Comparison of ENCODE assay signal across 12 mouse cellular contexts in the genomic region with DNA sequence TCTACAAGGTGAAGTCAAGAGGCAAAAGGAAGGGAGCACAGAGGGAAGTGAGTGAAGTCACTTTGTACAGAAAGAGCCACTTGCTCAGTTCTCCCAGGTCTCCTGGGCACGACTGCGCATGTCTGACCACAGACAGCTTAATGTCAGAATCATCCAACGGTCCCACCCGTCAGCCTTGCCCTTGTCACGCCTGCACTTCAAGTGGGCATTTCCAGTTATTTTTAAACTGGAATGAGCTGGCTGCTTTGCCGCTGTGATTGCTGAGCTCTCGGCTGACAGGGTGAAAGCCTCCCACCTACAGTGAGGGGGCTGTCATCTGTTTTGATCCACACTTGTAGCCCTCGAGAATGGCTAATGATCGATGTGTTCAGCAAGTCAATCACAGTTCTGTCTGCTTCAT.
DNase-seq lines count a peak whose midpoint lies in the region; ATAC-seq lines count a peak whose summit lies in the region.
"Had no signal": no experiment of that assay in that cellular context is flagged by ENCODE, and none has a peak within 500 bp of the region (broad histone marks: within the 10 kb centered on the region; RNA-seq: fewer than 3 reads in every experiment).

No protein-coding gene starts in this region.

- no peaks in the 10 kb centered on the region for H3K4me1 ChIP-seq in kidney, embryonic 14.5 days (ENCODE audit: control insufficient read depth, insufficient read depth, low read length)

- ATAC-seq in kidney, embryonic 14.5 days (ENCODE audit: low FRiP score, low TSS enrichment), result no peak
- ATAC-seq: inflammation-experienced regulatory T-cells, adult 6 months had no signal

- no peak overlapping the region for H3K4me2 ChIP-seq in kidney, embryonic 14.5 days (replicated peaks; ENCODE audit: low read depth, low read length)
- H3K4me2 ChIP-seq: limb, embryonic 12.5 days had no signal

- peak; percentile 11 to 32 for DNase-seq in adrenal gland, postnatal 36 days
- DNase-seq in adrenal gland, adult 2 months, result no peak
- peak; percentile 16 to 32 for DNase-seq in right cerebral cortex, postnatal 36 days (ENCODE audit: low spot score in 2 of 2)
- DNase-seq in right cerebral cortex, postnatal 14 days, result no peak
- DNase-seq in heart, postnatal 36 days, result peak; percentile 28 to 29
- peak; percentile 45 for DNase-seq in thymus, postnatal 25 days
- no peak for DNase-seq in spleen, postnatal 36 days (ENCODE audit: low spot score in 2 of 2)
- DNase-seq: B cell, adult 2 months had no signal

- no peak overlapping the region for H3K4me3 ChIP-seq in kidney, embryonic 14.5 days (ENCODE audit: low read length)
- H3K4me3 ChIP-seq: limb, embryonic 12.5 days had no signal

- WGBS in kidney, embryonic 14.5 days, result 60% methylated on average over 9 of the region's 9 CpGs

- no peaks in the 10 kb centered on the region for H3K9me3 ChIP-seq in kidney, embryonic 14.5 days (ENCODE audit: control insufficient read depth, low read length)
- H3K9me3 ChIP-seq: limb, embryonic 12.5 days had no signal

- intact Hi-C loops in heart, postnatal 36 days (cut with DNase I), result no loop called here

- H3K36me3 ChIP-seq in kidney, embryonic 14.5 days (ENCODE audit: control insufficient read depth, insufficient read depth, low read length), result no peaks in the 10 kb centered on the region
- H3K36me3 ChIP-seq: limb, embryonic 12.5 days had no signal

- no peak overlapping the region for H3K9ac ChIP-seq in kidney, embryonic 14.5 days (ENCODE audit: low read depth, low read length)
- H3K9ac ChIP-seq: limb, embryonic 12.5 days had no signal

- H3K27me3 ChIP-seq in kidney, embryonic 14.5 days (ENCODE audit: control insufficient read depth, insufficient read depth, low read length), result no peaks in the 10 kb centered on the region
- H3K27me3 ChIP-seq: limb, embryonic 12.5 days had no signal

- H3K27ac ChIP-seq in kidney, embryonic 14.5 days (ENCODE audit: low read depth, low read length), result no peak overlapping the region
- H3K27ac ChIP-seq: limb, embryonic 12.5 days; macrophage had no signal

Comparison
In these comparisons a context has a peak if more than half of its experiments do, and no peak if none do; other contexts are left out.
1. DNase-seq: peak in adrenal gland, postnatal 36 days (2 of 2), right cerebral cortex, postnatal 36 days (2 of 2), heart, postnatal 36 days (2 of 2) and thymus, postnatal 25 days (single experiment); none in adrenal gland, adult 2 months (single experiment), right cerebral cortex, postnatal 14 days (single experiment) and spleen, postnatal 36 days (0 of 2).